Mouse (Mus musculus) mammary gland, adult 2 months (tissue): ENCODE data around the gene Cacna2d2. TPM values are rescaled to one million over a fixed set of nuclear protein-coding genes. Genes with fewer than 3 reads are reported as not detected.

ENCODE experiments used
- polyA plus RNA-seq: library from polyadenylated mRNA; depleted of rRNA; stranded (reverse); fragments of >200 nt; gene quantifications from 2 replicates; pipeline ENCODE4 v1.2.3, GENCODE M21; 2012; ENCODE audit warnings: low replicate concordance; rRNA removed

Cacna2d2 gene
- polyA plus RNA-seq = 1.1 TPM in 2 replicates

DNA sequence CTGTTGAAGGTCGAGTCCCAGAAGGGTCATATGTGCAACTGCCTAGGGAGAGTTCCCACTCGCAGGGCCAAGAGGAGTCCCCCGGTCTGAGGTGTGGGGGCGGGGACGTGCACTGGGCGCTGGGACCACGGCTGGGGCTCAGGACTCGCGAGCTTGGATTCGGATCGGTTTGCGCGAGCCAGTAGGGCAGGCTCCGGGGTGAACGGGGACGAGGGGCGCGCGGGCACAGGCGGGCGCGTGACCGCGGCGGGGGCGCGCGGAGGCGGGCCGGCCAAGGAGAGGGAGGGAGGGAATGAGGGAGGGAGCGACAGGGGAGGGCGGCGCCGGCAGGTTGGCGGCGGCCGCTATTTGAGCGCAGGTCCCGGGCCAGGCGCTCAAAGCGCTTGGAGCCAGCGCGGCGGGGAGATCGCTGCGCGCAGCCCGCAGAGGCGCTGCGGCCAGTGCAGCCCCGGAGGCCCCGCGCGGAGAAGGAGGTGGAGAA lies at the start of gene Cacna2d2:
Gene Cacna2d2, plus strand, starts transcription at position 122 of the 481 bp plus-strand sequence.

DNA sequence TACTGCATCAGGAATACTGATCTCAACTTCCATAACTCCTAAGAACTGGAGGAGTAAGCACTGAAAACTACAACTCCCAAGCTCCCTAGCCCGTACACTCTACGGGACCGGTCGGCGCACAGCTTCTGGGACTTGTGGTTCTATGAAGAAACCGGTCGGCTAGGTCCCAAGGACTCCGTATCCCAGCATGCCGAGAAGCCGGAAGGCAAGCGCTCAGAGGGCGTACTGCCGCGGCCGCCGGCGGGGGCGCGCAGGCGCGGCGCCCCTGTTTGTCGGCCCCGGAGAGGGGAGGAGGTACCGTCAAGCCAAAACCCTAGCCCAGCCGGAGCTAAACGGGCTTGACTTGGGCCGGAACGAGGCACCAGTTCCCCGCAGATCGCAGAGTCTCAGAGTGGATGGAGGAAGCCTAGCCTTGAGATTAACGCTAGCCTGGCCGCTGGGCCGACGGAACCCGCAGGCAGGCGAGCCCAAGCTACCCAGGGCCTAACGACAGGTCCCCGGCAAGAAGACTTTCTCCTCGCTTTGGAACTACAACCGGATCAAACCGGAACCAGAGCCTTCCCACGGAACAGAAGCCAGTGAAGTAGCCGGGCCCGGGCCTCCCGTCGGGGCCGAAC lies 134.5 kb downstream of the Cacna2d2 start, which contains the start of gene Tmem115:
Gene Tmem115, plus strand, starts transcription at position 155 of the 617 bp plus-strand sequence.

DNA sequence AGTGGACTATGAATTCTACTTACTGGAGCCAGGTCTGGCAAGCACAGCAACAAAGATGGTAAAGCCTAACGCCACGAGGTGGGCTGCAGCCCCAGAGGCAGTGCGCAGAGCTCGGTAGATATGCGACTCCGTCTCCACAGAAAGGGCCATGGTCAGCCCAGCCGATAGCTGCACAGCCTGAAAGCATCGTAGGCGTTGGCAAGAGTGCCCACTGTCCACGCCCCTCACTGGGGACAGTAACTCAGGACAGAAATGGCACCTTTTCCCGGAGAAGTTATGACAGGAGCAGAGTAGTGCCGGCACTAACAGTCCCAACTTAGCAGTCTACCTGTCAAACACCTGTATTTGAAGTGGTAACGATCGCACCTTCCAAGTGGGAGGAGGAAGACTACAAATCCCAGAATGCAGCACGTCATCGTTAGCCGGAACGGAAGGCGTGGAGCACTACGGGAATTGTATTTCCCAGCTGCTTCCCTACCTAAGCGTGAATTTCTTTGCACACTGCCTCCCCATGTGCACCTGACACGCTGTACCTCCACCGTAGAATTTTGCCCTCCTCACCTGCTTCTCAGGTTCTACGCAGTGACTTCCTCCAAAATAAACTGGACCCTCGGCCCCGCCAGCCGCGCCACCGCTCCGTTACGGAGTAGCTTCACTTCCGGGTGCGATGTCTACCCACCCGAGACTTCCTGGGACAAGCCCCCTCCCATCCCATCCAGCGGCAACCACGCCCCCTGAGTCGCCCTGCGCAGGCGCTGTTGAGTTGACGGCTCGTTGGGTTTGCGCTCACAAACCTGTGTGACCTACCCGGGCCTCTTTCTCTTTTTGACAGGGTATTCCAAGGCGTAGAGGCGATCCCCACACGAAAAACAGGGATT lies 142.3 kb downstream of the Cacna2d2 start, which contains the start of the genes Cyb561d2 and Nprl2:
Gene Cyb561d2, minus strand, starts transcription at position 720 of the 878 bp plus-strand sequence.
Gene Nprl2, plus strand, starts transcription at position 753 of the 878 bp plus-strand sequence.

DNA sequence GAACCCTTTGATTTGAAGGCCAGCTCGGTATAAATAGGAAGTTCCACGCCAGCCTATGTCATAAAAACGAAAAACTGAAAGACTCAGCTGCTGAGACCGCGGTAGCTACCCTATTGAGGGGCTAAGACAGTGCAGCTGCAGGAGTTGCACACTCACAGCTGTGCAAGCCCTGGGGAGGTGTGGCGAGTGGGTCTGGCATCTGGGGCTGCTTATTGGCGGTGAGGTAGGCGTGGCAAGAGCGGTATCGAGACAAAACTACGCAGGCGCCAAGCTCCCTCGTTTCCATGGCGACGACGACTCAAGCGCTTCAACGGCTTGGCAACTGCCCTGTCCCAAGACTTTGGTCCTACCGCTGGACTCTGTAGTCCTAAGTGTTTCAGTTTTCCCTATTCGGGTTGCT lies 147.6 kb downstream of the Cacna2d2 start, which contains the start of gene Zmynd10:
Gene Zmynd10, plus strand, starts transcription at position 273 of the 400 bp plus-strand sequence.

DNA sequence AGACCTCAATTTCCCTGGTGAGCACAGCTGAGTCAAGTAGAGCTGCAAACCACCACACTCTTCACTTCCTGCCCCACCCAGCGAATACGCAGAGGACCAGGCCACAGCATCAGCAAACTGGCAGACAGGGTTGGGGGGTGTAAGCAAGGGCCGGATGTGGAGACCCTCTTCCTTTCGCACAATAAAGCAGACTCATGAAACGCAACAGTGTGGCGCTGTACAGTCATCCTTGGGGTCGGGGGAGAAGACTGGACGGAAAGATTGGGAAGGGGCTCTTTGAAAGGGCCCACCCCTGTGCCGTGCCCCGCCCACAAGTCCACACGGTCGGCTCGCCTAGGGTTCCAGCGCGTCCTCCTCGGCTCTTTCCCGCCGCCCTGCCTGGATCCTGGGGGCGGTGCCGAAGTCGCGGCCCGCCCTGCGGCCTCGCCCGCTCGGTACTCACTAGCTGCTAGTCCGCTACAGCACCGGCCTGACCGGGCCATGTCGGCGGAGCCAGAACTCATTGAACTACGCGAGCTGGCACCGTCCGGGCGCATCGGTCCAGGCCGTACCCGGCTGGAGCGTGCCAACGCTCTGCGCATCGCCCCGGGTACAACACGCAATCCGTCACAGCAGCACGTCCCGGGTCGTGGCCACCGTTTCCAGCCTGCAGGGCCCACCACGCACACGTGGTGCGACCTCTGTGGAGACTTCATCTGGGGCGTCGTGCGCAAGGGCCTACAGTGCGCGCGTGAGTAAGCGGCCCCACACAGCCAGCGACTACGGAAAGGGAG lies 151.9 kb downstream of the Cacna2d2 start, which contains the start of gene Rassf1:
Gene Rassf1, plus strand, starts transcription at position 439 of the 773 bp plus-strand sequence.

DNA sequence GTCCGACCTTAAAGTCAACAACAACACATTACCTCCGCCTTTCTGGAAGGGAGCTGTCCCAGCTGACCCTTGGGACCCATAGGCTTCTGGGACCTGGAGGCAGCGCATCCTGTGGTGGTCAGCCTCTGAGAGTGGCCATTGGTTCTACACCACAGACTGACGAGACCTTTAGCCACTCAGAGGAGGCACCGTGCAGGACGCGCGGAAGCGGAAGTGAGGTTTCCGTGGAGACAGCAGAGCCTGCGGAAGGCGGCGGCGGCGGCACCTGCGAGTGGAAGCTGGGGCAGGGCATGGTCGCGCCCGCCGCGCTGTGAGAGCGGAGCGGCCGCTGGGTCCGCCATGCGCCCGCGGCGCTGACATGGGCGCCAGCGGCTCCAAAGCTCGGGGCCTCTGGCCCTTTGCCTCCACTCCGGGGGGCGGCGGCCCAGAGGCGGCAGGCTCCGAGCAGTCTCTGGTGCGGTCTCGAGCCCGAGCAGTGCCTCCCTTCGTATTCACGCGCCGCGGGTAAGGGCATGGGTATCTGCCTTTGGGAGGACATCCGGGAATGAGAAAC lies 163.7 kb downstream of the Cacna2d2 start, which contains the start of gene Tusc2:
Gene Tusc2, plus strand, starts transcription at position 227 of the 553 bp plus-strand sequence.

DNA sequence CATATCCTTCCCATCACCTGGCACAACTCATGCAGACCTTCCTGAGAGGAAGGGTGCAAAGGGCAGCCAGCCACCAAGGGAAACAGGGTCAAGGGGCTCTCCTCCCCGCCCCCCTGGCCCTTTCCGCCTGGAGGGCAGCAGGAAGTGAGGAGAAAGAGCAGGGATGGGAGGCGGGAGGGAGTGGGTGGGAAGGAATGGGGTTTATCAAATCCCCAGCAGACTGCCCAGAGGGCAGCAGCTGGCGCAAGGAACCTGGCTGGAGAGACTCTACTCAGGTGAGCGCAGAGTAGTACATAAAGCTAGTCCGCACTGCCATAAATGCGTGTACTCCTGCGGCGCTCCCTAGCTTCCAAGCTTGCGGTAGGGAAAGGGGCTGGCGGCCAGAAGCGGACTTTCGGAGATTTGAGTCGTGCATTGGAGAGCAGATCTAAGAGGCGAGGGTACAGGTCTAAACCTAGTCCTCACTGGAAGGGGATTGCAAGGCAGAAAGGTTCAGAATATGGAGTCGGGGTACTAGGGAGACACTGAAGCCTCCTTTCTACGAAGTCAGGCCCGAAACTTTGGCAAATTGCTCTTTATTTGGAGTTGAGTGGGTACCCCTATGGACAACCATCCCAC lies 168.4 kb downstream of the Cacna2d2 start, which contains the start of gene Hyal2:
Gene Hyal2, plus strand, starts transcription at position 244 of the 618 bp plus-strand sequence.

DNA sequence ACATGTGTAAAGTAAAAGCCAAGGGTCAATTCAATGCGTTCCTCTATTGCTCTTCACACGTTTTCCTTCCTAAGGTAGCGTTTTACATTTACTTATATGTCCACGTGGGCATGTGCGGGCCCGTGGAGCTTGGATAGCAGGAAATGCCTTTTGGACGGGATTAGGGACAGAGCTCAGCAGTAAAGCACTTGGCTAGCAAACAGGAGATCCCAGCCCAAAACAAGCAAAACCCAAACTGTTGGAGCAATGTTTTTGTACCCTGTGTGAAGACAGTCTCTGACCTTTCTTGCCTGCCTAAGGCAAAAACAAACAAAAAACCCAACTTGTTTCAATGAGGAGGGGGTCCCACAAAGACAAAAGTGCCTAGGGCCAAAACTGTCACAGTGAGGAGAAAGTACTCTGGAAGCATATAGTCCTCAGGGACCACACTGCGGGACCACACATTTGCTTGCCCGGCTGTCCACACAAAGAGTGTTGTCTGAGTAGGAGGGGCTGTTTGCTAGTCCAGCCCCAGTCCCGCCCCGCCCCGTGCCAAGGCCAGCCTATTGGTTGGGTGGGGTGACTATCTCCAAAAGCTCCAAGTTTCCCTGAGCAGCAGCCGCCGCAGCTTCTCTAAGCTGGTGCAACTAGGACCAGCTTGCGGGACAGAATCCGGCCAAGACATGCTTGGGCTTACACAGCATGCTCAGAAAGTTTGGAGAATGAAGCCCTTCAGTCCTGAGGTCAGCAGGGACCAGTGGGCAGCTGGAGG lies 177.1 kb downstream of the Cacna2d2 start, which contains the start of gene Hyal1:
Gene Hyal1, plus strand, starts transcription at position 571 of the 751 bp plus-strand sequence.

DNA sequence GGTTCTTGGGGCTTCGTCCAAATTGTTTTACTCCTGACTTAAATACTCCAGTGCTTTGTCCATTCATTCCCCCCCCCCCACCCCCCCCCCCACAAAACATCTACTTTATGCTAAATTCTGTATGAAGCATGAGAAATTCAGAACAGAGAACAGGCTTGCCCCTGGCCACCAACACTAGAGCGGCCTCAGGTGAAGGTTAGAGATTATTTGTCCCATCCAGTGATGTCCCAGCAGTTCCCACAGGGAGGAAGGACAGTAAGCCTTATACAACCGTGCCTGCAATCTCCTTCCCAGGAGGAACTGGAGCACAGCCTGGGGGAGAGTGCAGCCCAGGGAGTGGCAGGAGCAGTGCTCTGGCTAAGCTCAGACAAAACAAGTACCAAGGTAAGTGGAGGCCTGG lies 179.2 kb downstream of the Cacna2d2 start, which contains the start of gene Naa80:
Gene Naa80, plus strand, starts transcription at position 301 of the 400 bp plus-strand sequence.

Other genes with a start within 250 kb of the Cacna2d2 start
- 0.03 and 0.04 TPM in 2 replicates for gene Dock3, start 167.7 kb upstream of the Cacna2d2 start, polyA plus RNA-seq
- gene Mapkapk3, start 109.7 kb upstream of the Cacna2d2 start, polyA plus RNA-seq = 40.3 and 58.0 TPM in 2 replicates
- 62.7 and 72.5 TPM in 2 replicates for gene Cish, start 103.6 kb upstream of the Cacna2d2 start, polyA plus RNA-seq
- gene Hemk1, start 61.3 kb upstream of the Cacna2d2 start, polyA plus RNA-seq = 25.1 and 54.0 TPM in 2 replicates
- gene 6430571L13Rik, start 59.0 kb upstream of the Cacna2d2 start, polyA plus RNA-seq = 1.6 and 10.8 TPM in 2 replicates
- gene Tmem115, start 134.3 kb downstream of the Cacna2d2 start, polyA plus RNA-seq = 52.8 and 69.9 TPM in 2 replicates
- 42.9 and 53.0 TPM in 2 replicates for gene Cyb561d2, start 142.6 kb downstream of the Cacna2d2 start, polyA plus RNA-seq
- gene Nprl2, start 142.6 kb downstream of the Cacna2d2 start, polyA plus RNA-seq = 30.3 and 52.5 TPM in 2 replicates
- 0.27 and 0.43 TPM in 2 replicates for gene Zmynd10, start 147.7 kb downstream of the Cacna2d2 start, polyA plus RNA-seq
- 27.1 and 27.4 TPM in 2 replicates for gene Rassf1, start 151.9 kb downstream of the Cacna2d2 start, polyA plus RNA-seq
- gene Tusc2, start 163.6 kb downstream of the Cacna2d2 start, polyA plus RNA-seq = 71.7 and 73.9 TPM in 2 replicates
- gene Hyal2, start 168.3 kb downstream of the Cacna2d2 start, polyA plus RNA-seq = 68.1 and 108 TPM in 2 replicates
- 13.5 and 19.6 TPM in 2 replicates for gene Hyal1, start 177.3 kb downstream of the Cacna2d2 start, polyA plus RNA-seq
- gene Naa80, start 179.3 kb downstream of the Cacna2d2 start, polyA plus RNA-seq = 95.4 and 131 TPM in 2 replicates
- gene Hyal3, start 181.2 kb downstream of the Cacna2d2 start, polyA plus RNA-seq = 2.0 and 3.1 TPM in 2 replicates
- 47.1 and 51.8 TPM in 2 replicates for gene Ifrd2, start 188.0 kb downstream of the Cacna2d2 start, polyA plus RNA-seq
- 26.3 and 36.9 TPM in 2 replicates for gene Sema3b, start 209.6 kb downstream of the Cacna2d2 start, polyA plus RNA-seq
- 728 and 772 TPM in 2 replicates for gene Gnai2, start 235.8 kb downstream of the Cacna2d2 start, polyA plus RNA-seq